Mouse (Mus musculus) frontal cortex, postnatal 25 days (tissue): ENCODE measurements around the gene Hils1.

Experiments used
- DNase-seq, 2 experiments: peaks; one replicate each; pipeline ENCODE4 v3.0.0; 2022; ENCODE audit warnings: low spot score in 2 of 2

Hils1 gene

DNA sequence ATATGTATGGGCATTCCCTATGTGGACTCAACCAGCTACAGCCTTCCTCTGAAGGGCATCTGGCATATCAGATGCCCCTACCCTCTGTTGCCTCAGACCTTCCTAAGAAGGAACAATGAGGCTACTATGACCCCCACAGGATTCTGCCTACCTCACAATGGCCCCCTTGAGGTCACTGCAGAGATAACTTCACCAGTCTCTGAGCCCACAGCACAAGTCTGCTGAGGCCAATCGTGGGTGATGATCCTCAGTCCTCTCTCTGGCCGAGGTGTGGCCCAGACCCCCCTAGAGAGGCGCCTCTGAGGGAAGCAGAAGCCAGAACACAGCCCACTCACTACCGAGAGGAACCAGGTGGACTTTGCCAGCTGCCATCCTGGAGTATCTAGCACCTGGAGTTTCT, at the start of gene Hils1:
Gene Hils1, plus strand, starts transcription at position 175 of the 400 bp plus-strand sequence.
- no peak for DNase-seq

DNA sequence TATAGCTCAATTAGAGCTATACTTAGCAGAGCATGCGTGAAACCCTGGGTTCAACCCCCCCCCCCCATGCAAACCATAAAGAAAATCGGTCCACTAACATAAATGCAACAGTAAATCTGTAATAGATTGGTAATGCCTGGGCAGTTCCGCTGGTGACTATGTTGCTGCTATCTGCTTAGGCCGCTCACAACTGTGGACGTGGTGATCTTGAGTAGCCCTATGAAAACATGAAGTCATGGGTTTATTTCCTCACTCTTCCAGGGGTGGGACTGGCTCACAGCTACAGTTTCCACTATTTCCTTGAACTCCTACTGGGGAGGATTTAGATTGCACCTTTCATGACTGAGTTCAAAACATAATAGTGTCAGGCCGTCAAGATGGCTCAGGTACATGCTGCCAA, 49.7 kb upstream of the Hils1 start:
- DNase-seq, result no peak

DNA sequence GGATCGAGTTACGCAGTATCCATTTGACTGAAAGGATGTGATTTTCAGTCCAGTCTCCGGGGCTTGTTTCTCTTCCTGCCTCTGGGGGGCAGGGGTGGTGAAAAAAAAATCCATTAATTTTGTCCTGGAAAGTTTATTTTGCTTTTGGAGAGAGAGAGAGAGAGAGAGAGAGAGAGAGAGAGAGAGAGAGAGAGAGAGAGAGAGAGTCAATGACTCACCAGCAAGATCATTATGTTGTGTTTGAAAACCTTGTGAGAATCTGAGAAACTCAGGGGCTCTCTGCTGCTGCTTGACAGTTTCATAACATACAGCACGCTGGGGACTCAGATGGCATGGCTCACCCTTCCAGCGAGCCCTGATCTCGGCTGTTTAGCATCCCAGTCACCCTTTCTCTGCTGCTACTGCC, 46.4 kb upstream of the Hils1 start:
- DNase-seq, result no peak

DNA sequence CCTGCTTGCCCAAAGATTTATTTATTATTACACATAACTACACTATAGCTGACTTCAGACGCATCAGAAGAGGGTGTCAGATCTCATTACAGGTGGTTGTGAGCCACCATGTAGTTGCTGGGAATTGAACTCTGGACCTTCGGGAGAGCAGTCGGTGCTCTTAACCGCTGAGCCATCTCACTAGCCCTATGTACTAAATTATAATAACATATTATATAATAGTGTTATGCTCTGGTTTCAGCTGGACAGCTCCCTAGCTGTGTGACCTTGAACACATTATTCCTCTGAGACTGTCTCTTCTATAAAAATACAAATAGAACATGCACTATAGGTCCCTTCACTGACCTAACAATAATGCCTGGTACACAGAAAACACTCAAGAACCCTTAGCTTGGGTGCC, 42.4 kb upstream of the Hils1 start:
- DNase-seq, result no peak

DNA sequence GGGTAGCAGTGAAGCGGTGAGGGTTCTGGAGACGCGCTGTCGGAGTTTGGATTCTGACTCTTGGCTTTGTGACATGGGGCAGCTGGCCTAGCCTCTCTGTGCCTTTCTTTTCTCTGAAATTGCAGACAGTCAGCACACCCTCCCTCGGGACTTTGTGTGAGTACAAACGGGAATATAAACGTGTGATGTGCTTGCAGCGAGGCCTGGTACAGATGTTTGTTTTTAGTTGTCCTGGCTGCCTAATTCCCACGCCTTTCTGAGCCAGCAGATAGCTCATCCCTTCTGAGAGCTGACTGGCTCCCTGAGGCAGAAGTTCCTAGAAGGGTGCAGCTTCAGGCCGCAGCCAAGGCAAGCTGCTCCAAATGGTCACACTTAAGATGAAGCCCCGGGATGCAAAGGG, 41.0 kb upstream of the Hils1 start:
- DNase-seq, result no peak

DNA sequence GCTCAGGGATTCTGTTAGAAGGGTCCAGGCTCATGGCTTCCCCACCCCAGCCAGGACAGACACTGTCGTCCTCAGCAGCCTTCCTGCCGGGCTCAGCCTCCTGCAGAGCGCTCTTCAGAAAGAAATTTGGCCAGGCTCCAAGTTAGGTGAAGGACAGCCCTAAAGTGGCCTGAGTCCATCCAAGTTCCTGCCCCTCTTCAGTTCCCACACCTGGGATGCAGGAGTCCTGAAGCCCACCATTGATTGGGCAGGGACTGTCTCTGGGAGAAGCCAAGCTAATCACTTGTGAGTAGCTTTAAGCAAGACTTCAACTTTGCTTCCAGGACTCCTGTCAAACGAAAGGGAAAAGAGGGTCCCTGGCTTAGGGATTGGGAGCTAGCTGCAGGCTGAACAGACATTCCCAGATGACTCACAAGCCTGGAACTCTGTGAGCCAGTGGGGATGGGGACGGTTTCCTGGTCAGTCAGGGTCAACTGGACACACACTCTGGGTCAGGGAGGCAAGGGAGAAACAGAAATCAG, 39.6 kb upstream of the Hils1 start:
- no peak for DNase-seq

DNA sequence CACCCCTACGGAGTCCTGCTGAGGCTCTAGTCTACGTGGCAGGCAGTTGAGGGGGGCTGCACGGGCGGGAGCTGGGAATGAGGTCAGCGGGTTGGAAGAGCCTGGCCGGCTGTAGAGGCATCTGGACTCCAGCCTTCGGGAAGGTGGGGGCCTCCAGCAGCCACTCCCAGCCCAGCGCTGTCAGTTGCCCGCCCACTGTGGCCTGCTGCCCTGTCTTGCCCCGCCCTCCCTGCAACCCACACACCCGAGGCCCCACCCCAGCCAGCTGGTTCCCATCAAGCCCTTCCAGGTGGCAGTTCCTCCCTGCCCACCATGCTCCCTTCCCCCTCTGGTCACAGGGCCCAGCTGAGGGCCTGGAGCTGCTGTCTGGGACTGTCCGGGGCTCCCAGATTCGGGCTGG, 38.6 kb upstream of the Hils1 start:
- DNase-seq, result no peak

DNA sequence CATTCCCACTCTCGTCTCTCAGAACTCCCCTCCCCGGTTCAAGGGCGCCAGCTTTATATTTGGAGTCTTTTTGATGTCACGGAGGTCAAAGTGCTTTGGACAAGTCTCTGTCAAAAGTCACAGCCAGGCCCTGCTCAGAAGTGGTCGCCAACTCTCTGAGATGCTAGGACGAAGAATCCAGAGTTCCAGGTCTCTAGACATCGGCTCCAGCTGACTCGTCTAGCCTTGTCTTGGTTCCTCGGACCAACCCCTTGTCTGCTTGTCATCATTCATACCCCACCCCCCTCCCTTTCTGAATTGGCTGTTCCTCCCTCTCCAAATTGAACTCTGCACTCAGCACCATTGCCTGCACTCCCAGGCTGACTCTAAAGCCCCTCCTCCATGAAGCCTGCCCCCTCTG, 37.8 kb upstream of the Hils1 start:
- DNase-seq, result no peak

DNA sequence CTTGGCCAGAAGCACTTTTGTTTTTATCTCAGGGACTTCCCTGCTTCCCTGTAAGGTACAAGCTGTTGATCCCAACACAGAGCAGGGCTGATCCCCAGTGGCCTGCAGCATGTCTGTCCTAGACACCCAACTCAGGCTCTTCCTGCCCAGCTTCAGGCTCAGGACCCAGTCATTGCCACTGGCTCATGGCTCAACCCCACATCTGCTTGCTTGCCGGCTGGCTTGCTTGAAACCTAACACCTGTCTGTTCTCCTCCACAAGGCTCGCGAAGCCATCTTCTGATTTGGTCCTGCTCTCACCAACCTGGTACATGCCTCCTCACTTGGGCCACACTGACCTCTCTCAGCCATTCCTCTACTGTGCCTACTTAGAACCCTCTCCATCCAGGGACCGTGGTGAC, 37.2 kb upstream of the Hils1 start:
- no peak for DNase-seq

DNA sequence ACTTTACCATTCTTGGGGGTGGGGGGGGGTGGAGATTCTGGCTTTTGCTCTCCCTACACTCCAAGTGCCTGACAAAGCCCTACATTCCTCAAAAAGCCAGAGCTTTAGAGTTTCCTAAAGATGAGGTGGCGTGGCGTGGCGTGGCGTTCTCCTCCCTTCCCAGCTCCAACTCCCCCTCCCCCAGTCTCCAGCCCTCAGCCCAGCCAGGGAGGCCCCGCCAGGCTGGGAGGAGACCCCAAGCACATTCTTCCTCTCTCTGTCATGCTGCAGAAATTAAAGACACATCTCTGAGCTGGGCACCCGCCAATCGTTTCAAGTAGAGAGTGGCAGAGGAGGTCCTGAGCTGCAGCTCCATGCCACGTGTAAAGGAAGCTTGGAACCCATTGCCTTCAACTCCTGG, 33.8 kb upstream of the Hils1 start:
- DNase-seq, result no peak

DNA sequence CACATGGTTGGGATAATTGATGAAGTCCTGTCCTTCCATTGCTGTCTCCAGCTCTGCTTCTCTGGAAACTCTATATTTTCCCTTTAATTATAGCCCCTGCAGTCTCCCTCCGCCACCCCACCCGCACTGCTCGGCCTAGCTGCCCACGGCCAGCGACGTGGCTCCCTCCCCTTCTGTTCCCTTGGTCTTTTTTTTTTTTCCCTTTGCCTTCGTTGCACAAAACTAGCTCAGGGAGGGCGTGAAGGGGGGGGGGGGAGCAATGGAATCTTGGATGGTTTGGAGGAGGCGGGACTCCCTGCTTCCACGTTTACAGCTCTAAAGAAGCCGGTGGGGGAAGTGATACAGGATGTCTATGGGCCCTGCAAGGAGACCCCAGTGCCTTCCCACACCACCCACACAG, 32.9 kb upstream of the Hils1 start:
- DNase-seq, result no peak

DNA sequence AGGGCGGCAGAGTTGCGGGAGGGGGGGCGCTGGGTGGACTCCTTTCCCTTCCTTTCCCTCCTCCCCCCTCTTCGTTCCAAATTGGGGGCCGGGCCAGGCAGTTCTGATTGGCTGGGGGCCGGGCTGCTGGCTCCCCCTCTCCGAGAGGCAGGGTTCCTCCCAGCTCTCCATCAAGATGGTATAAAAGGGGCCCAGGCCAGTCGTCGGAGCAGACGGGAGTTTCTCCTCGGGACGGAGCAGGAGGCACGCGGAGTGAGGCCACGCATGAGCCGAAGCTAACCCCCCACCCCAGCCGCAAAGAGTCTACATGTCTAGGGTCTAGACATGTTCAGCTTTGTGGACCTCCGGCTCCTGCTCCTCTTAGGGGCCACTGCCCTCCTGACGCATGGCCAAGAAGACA, 31.3 kb upstream of the Hils1 start, which contains the start of gene Col1a1:
Gene Col1a1, plus strand, starts transcription at position 180 of the 400 bp plus-strand sequence.
- DNase-seq, result no peak

DNA sequence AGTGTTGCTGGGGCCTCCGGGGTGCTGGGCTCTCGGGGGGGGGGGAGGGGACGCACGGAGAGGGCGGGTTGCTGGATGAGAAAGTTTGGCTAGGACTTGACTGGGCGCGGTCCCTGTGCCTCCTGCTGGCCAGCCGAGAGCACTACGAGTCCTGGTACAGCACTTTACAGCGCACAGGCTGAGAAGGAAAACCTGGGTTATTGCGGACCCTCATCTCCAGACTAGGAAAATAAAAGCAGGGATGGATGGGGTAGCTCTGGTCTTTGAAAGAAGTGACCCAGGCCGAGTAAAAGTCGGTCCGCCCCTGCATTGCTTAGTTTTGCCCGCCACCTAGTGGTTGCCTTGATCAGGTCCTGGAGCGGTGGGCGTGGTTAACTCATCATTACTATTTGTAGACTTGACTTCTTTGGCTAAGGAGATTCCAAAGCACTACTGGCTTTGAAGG, 30.5 kb upstream of the Hils1 start:
- peak; percentile 79 to 84 for DNase-seq

DNA sequence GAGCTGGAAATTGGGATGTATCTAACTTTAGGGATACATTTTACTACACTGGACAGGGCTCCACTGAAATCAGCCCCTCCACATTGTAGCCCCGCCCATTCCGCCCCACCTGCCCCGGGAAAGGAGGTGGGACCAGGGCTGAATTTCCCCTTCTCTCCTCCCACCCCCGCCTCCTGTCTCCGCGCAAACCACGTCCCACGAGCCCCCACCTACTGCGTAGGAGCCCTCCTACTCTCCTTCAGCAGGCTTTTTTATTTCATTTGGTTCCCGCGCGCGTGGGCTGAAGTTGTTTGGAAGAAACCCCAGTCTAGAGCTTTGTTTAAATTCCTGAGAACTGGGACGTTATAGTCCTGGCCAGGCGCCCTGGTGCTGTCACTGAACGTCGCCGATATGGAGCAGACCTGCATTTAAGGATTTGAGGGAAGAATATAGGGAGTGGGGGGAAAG, 30.0 kb upstream of the Hils1 start:
- DNase-seq, result peak; percentile 27 to 41

DNA sequence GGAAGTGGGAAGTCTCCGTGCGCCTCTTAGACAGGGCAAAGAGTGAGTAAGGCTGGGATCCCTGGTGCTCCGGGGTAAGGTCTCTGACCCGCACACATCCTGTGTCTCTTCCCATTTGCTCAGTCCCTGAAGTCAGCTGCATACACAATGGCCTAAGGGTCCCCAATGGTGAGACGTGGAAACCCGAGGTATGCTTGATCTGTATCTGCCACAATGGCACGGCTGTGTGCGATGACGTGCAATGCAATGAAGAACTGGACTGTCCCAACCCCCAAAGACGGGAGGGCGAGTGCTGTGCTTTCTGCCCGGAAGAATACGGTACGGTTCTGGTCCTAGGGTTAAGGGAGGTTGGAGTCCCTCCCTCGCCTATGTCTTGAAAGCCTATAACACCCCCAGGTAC, 29.6 kb upstream of the Hils1 start:
- DNase-seq, result no peak

DNA sequence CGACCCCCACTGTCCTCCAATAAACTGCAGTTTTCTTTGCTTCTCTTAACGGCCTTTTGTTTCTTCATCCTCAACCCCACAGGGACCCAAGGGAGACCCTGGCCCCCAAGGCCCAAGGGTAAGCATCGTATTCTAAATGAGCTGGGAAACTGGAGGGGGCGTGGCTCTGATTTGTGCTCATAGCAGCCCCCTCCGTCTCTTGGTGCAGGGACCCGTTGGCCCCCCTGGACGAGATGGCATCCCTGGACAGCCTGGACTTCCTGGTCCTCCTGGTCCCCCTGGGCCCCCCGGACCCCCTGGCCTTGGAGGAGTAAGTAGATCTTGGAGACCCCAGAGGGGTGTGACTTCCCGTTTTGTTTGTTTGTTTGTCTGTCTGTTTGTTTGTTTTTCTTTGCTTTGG, 29.1 kb upstream of the Hils1 start:
- no peak for DNase-seq

DNA sequence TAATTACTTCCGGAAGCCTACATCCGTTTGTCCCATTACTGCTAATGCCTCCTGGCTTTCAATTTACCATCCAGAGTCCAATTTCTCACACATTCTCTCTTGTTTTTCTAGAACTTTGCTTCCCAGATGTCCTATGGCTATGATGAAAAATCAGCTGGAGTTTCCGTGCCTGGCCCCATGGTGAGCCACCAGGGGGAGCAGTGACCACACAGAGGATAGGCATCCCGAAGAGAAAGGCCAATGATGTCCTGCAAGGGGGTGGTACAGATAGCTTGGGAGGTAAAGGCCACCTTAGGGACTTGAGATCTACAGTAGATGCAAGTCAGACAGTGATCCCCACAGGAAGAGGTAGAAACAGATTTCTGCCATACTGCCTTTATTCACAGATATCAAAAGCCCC, 28.1 kb upstream of the Hils1 start:
- peak; percentile 57 to 66 for DNase-seq

DNA sequence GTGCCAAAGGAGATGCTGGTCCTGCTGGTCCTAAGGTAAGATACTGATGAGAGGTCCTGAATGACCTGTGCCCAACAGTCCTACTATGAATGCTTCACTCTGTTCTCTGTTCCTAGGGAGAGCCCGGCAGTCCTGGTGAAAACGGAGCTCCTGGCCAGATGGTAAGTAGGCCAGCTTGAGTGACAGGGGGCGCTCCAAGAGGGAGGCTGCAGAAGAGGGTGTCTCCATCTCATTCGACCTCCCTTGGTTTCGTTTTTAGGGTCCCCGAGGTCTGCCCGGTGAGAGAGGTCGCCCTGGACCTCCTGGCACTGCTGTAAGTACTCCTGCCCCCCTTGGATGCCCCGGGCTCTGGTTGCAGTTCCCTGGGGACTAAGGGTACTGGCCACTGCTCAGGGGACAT, 26.3 kb upstream of the Hils1 start:
- DNase-seq, result no peak

DNA sequence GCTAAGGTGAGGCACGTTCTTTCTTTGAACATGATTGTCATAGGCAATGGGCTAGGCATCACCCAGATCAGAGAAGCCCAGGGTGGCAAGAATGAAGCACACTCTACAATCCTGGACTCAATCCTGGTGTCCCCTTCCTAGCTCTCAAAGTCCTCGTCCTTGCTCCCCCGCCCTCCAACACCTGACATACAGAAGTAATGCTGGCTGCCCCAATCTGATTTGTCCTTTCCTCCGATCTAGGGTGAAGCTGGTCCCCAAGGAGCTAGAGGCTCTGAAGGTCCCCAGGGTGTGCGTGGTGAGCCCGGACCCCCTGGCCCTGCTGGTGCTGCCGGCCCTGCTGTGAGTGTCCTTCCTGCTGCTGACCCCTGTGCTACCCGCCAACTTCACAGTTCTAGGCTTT, 25.6 kb upstream of the Hils1 start:
- no peak for DNase-seq

DNA sequence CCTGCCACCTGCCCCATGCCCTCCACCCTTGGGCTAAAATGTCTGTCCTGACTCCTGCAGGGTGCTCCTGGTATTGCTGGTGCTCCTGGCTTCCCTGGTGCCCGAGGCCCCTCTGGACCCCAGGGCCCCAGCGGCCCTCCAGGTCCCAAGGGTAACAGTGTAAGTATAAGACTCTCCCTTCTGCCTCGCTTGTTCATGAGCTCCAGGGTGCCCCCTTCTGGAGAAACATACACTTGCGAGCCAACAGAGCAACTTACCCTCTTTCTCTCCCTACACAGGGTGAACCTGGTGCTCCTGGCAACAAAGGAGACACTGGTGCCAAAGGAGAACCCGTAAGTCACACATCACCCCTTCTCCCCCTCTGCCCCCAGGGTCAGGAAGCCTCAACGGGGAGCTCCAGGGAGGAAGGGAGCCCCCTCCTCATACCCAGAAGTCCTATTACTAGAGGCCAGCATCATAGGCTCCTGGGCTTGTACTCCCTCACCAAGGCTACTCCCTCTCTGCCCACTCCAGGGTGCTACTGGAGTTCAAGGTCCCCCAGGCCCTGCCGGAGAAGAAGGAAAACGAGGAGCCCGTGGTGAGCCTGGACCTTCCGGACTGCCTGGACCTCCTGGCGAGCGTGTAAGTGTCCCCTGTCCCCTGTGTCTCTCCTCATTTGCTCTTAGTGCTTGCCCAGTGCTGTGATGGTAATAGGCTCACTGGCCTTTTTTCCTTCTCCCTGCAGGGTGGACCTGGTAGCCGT, 24.9 kb upstream of the Hils1 start:
- no peak for DNase-seq

DNA sequence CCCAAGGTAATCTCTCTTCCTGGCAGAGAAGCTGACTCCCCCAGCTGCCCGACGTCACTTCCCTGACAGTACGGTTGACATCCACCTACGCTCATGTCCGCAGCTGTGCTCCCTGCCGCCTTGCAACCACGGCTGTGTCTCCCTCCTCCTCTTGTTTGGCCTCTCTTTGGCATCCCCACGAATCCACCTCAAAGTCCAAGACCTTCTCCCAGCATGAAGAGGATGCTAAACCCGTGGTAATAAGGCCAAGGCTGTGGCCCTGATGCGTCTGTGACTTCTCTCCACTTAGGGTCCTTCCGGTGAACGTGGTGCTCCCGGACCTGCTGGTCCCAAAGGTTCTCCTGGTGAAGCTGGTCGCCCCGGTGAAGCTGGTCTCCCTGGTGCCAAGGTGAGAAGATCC, 24.3 kb upstream of the Hils1 start:
- no peak for DNase-seq

DNA sequence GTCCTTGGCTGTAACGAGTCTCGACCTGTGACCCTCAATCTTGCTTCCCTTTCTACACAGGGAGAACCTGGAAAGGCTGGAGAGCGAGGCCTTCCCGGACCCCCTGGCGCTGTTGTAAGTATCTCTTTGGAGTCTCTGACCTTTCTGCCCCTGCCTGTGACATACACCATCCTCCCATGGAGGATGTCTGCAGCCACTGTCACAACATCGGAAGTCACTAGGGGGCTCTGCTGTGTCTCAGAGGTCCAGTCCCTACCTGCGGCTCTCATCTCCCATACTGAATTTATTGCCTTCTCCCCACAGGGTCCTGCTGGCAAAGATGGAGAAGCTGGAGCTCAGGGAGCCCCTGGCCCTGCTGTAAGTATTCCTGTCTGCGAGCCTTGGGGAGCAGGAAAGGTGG, 23.1 kb upstream of the Hils1 start:
- DNase-seq, result no peak

DNA sequence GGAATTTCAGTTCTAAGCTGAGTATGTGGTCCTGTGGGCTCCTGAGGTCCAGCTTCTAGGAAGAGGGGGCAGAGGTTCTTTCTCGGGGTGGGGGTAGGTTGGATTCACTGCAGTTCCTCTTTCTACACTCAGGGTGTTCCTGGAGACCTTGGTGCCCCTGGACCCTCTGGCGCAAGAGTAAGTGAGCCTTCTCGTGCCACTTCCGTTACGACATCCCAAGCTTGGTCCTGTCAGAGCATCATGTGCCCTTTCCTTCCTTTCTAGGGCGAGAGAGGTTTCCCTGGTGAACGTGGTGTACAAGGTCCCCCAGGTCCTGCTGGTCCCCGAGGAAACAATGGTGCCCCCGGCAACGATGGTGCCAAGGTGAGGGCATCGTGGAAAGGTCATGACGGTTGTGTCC, 22.2 kb upstream of the Hils1 start:
- no peak for DNase-seq

DNA sequence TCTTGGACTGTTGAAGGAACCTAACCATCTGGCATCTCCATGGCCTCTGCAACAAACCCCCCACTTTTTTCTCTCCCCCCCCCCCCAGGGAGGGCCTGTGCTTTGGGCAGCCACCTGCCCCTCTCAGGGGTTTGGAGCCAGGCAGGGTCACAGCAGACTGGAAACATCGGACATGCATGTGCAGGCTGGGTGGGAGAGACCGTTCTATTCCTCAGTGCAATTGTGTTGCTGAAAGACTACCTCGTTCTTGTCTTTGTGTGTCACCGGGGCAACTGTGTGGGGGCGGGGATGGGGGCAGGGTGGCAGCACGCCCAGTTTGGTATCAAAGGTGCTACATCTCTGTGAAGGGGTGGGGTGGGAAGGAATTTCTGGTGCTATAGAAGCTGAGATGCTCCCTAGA, 15.2 kb upstream of the Hils1 start:
- no peak for DNase-seq
